ENCODE assay signal across 8 mouse cellular contexts in the genomic region with DNA sequence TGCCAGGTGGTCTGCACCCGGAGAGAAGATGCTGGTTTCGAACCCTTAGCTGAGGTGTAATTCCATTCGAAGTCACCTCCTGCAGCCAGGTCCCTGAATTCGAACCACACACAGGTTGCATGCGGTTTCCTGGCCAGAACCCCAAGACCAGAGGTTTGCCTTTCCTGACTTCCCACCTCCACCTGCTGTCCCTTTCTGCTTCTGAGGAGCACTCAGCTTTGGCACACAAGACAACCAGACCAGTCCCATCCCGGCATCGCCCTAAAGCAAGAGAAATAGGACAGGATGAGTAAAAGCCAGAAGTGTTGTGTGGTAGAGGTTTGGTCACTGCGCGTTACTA. TPM values are rescaled to one million over a fixed set of nuclear protein-coding genes. Genes with fewer than 3 reads are reported as not detected.
A peak's percentile ranks its signal among the peaks of the same experiment; 100 is the strongest.
DNase-seq lines count a peak whose midpoint lies in the region; ATAC-seq and TF ChIP-seq lines count a peak whose summit lies in the region.

No protein-coding gene starts in this region.

- ATAC-seq in kidney, embryonic 15.5 days (replicated peaks; ENCODE audit: low FRiP score), result peak; percentile 1; the same call in 1 of the 2 replicates
- no peak for ATAC-seq in hindbrain, postnatal 0 days
- peak; percentile 20; the same call in 1 of the 2 replicates for ATAC-seq in monocyte, adult 5-6 weeks (replicated peaks; ENCODE audit: insufficient number of reproducible peaks, low FRiP score, low TSS enrichment, poor library complexity, severe bottlenecking)

- H3K36me3 ChIP-seq in kidney, embryonic 15.5 days, result no peaks in the 10 kb centered on the region
- H3K36me3 ChIP-seq in hindbrain, postnatal 0 days (ENCODE audit: insufficient read depth, low read length), result no peaks in the 10 kb centered on the region

- DNase-seq in kidney, postnatal 14 days, result no peak
- DNase-seq in hindbrain, postnatal 0 days (ENCODE audit: low spot score), result no peak
- DNase-seq in adrenal gland, adult (ENCODE audit: inconsistent age in 2 of 2, low spot score in 1 of 2), result no peak
- DNase-seq in retina, embryonic 14.5 days (ENCODE audit: low spot score), result no peak
- no peak for DNase-seq in urinary bladder, postnatal 36 days (ENCODE audit: low spot score in 2 of 2)

- peak overlapping the region; percentile 68 for H3K4me3 ChIP-seq in kidney, embryonic 15.5 days (replicated peaks)
- H3K4me3 ChIP-seq in cortical plate, adult 2 months (ENCODE audit: insufficient read depth, low read length), result peak overlapping the region; percentile 85
- H3K4me3 ChIP-seq in hindbrain, postnatal 0 days (ENCODE audit: low read length), result peak overlapping the region; percentile 87

- H3K27me3 ChIP-seq in kidney, embryonic 15.5 days, result 0 out of 2 replicates have a peak, but pooled peaks cover 5% of the 10 kb centered on the region
- H3K27me3 ChIP-seq in hindbrain, postnatal 0 days (ENCODE audit: insufficient read depth, low read length), result no peaks in the 10 kb centered on the region

- H3K27ac ChIP-seq in kidney, embryonic 15.5 days, result no peak overlapping the region
- 0 out of 2 replicates have a peak overlapping the region, but pooled peaks have one; percentile 19 for H3K27ac ChIP-seq in cortical plate, adult 2 months (ENCODE audit: insufficient read depth, low read length)
- H3K27ac ChIP-seq in hindbrain, postnatal 0 days, result peak overlapping the region; percentile 76; the same call in 1 of the 2 replicates

- H3K9ac ChIP-seq in kidney, embryonic 15.5 days, result peak overlapping the region; percentile 76
- peak overlapping the region; percentile 84 for H3K9ac ChIP-seq in hindbrain, postnatal 0 days (replicated peaks; ENCODE audit: low read length)

- no peaks in the 10 kb centered on the region for H3K9me3 ChIP-seq in kidney, embryonic 15.5 days (replicated peaks)
- H3K9me3 ChIP-seq in hindbrain, postnatal 0 days (ENCODE audit: low read length), result no peaks in the 10 kb centered on the region

- WGBS in kidney, embryonic 15.5 days, result 43% methylated on average over 9 of the region's 9 CpGs
- WGBS in hindbrain, postnatal 0 days, result 39% methylated on average over 9 of the region's 9 CpGs

- no peak for TF ChIP-seq CTCF in cortical plate, adult 2 months (IDR thresholded peaks at IDR 0.05; ENCODE audit: extremely low read depth, insufficient read depth, low read length)
- TF ChIP-seq CTCF in hindbrain, postnatal 0 days (IDR thresholded peaks at IDR 0.05; ENCODE audit: low read depth), result no peak

- peaks cover 11% of the 10 kb centered on the region; the same call in 1 of the 2 replicates for H3K4me1 ChIP-seq in kidney, embryonic 15.5 days
- no peaks in the 10 kb centered on the region for H3K4me1 ChIP-seq in cortical plate, adult 2 months (ENCODE audit: control insufficient read depth, insufficient read depth, low read length)
- H3K4me1 ChIP-seq in hindbrain, postnatal 0 days (ENCODE audit: insufficient read depth, low read length), result 0 out of 2 replicates have a peak, but pooled peaks cover 4% of the 10 kb centered on the region

- no peak for TF ChIP-seq POLR2A in cortical plate, adult 2 months (IDR thresholded peaks at IDR 0.05; ENCODE audit: extremely low read depth, insufficient read depth, low read length)

- peak overlapping the region; percentile 92 for H3K4me2 ChIP-seq in kidney, embryonic 15.5 days
- peak overlapping the region; percentile 92 for H3K4me2 ChIP-seq in hindbrain, postnatal 0 days (ENCODE audit: low read depth, low read length)

RNA-seq across cellular contexts. Expression of a gene that starts 0.5 kb away (rescaled TPM):
- polyA plus RNA-seq in kidney, embryonic 15.5 days (2015; fragmentation: Nextera tagmentation; extraction: Ambion mirVana), result 29.3 and 30.7 TPM in 2 replicates
- polyA plus RNA-seq in cortical plate, adult 2 months (2012; rRNA removed), result 99.2 and 114 TPM in 2 replicates
- 76.8 and 77.3 TPM in 2 replicates for total RNA-seq in hindbrain, postnatal 0 days (2014; rRNA removed)
- polyA plus RNA-seq in hindbrain, postnatal 0 days (2015; fragmentation: Nextera tagmentation; extraction: Ambion mirVana), result 40.8 and 44.7 TPM in 2 replicates
- 17.6 to 47.1 TPM (median 22.0 TPM) in 3 replicates for total RNA-seq in monocyte, adult 5-6 weeks (2017)
